Mouse (Mus musculus) hindbrain, embryonic 13.5 days (tissue): ENCODE data around the gene Mrpl33. TPM values are rescaled to one million over a fixed set of nuclear protein-coding genes. Genes with fewer than 3 reads are reported as not detected.
"Not testable (repeated sequence)": the region's sequence is repeated elsewhere in the genome, so short reads cannot be mapped to it uniquely, and the experiment has no call there.

Experiments used
- ATAC-seq: fragments of 200-750 bp; cut with Nextera tagmentation; 2 replicates; pipeline ENCODE4 v1.8.0; 2017; ENCODE audit warnings: moderate TSS enrichment; ENCODE audit not compliant: low FRiP score
- H3K27ac ChIP-seq: fragments of 300-500 bp; sonication (generic); 2 replicates; pipeline ENCODE4 v1.5.1; 2015; ENCODE audit warnings: inconsistent platforms, mild to moderate bottlenecking, moderate library complexity
- H3K27me3 ChIP-seq: fragments of 300-500 bp; sonication (generic); 2 replicates; pipeline ENCODE4 v1.6.1; 2015; ENCODE audit warnings: mild to moderate bottlenecking, inconsistent platforms
- H3K36me3 ChIP-seq: fragments of 300-500 bp; sonication (generic); 2 replicates; pipeline ENCODE4 v1.6.1; 2015; ENCODE audit warnings: mild to moderate bottlenecking, inconsistent platforms
- H3K4me1 ChIP-seq: fragments of 300-500 bp; sonication (generic); replicated peaks from 2 replicates; pipeline ENCODE4 v1.6.1; 2015; ENCODE audit warnings: inconsistent platforms
- H3K4me2 ChIP-seq: fragments of 300-500 bp; sonication (generic); 2 replicates; pipeline ENCODE4 v1.6.1; 2015; ENCODE audit warnings: inconsistent platforms, mild to moderate bottlenecking, moderate library complexity
- H3K4me3 ChIP-seq: fragments of 300-500 bp; sonication (generic); 2 replicates; pipeline ENCODE4 v1.5.1; 2015; ENCODE audit warnings: mild to moderate bottlenecking, inconsistent platforms
- H3K9ac ChIP-seq: fragments of 300-500 bp; sonication (generic); 2 replicates; pipeline ENCODE4 v1.6.1; 2015; ENCODE audit warnings: mild to moderate bottlenecking, inconsistent platforms
- H3K9me3 ChIP-seq: fragments of 300-500 bp; sonication (generic); 2 replicates; pipeline ENCODE4 v1.6.1; 2016; ENCODE audit warnings: inconsistent platforms
- WGBS: fragments of 180-500 bp; shearing (Covaris S2); methylation state at CpG from one replicate; pipeline ENCODE4 v1.1.7; 2015; 5-methylcytosine and 5-hydroxymethylcytosine counted together
- polyA plus RNA-seq: library from polyadenylated mRNA; unstranded; fragments of >200 nt; fragmentation: Nextera tagmentation; extraction: Ambion mirVana; gene quantifications from 2 replicates; pipeline ENCODE4 v1.2.1, GENCODE M21; 2015

The Mrpl33 gene
- polyA plus RNA-seq, 1 experiment from 2014 or later, result 197 TPM

DNA sequence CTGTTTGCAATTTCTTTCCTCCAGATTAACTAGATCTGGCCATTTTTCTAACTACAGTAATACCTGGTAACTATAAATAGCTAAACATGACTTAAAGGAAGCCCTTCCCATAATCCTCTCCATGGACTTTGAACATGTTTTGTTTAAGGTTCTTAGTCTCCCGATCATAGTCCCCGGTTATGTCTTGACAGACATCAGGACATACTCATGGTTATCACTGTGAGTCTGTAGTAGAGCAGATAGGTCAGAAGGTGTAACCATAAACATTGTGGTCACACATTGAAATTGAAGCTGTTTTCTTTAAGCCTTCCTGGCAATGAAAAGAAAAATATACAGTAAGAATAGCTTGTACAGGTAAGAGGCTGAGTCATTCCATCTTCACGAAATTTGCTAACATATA, 23.0 kb upstream of the Mrpl33 start:
- WGBS, result 95% methylated on average over 3 of the region's 3 CpGs
- H3K36me3 ChIP-seq, result peaks cover 4% of the 10 kb centered on the region; the same call in 1 of the 2 replicates
- H3K9me3 ChIP-seq, result no peaks in the 10 kb centered on the region
- H3K4me2 ChIP-seq, result no peak overlapping the region
- peaks cover 9% of the 10 kb centered on the region; the same call in 1 of the 2 replicates for H3K4me1 ChIP-seq
- H3K4me3 ChIP-seq, result no peak overlapping the region
- ATAC-seq, result no peak
- no peak overlapping the region for H3K9ac ChIP-seq
- H3K27me3 ChIP-seq, result no peaks in the 10 kb centered on the region
- H3K27ac ChIP-seq, result no peak overlapping the region

DNA sequence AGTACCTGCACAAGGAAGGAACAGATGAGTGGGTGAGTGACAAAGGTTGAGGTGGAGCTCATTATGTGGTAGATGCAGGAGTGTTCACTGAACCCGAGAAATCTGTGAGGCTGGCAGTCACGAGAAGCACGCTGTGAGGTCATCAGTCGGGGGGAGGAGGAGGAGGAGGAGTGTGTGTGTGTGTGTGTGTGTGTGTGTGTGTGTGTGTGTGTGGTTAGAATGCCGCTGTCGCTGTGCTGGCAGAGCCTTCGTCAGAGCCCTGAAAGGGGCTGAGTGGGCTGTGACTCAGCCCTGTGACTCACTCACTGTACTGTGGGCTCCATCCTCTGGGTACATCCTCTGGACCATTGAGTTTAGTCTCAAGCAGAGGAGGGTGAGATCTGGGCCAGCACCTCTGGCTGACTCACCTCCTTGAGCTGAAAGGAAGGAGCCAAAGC, 20.2 kb upstream of the Mrpl33 start:
- Histone ChIP-seq H3K36me3 (no peaks in the 10 kb centered on the region), H3K9ac (no peak overlapping the region), H3K27ac (no peak overlapping the region), H3K27me3 (no peaks in the 10 kb centered on the region), H3K4me2 (no peak overlapping the region), H3K4me1 (0 out of 2 replicates have a peak, but pooled peaks cover 2% of the 10 kb centered on the region), H3K4me3 (no peak overlapping the region), H3K9me3 (no peaks in the 10 kb centered on the region)
- WGBS, result 49% methylated on average over 5 of the region's 7 CpGs
- ATAC-seq, result no peak

DNA sequence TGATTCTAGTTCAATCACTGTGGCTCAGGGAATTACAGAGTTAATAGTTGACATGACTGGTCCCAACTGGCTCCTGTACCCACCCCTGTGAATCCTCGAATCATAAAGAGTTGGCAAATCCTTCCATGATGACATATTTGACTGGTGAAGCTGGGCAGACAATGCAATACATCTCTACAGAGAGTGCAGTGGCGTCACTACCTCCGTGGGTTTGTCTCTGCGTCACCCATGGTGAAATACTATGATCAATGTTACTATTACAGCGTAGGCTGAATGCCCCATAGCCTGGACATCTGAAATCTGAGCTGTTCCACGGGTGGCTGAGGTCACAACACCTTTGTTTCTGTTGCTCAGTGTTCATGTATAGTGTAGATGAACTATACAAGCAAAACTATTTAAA, 15.5 kb upstream of the Mrpl33 start:
- no peak overlapping the region for H3K27ac ChIP-seq
- 0 out of 2 replicates have a peak, but pooled peaks cover 2% of the 10 kb centered on the region for H3K4me1 ChIP-seq
- H3K4me2 ChIP-seq, result no peak overlapping the region
- H3K36me3 ChIP-seq, result no peaks in the 10 kb centered on the region
- no peaks in the 10 kb centered on the region for H3K27me3 ChIP-seq
- H3K9ac ChIP-seq, result no peak overlapping the region
- WGBS, result 83% methylated on average over 6 of the region's 6 CpGs
- H3K9me3 ChIP-seq, result no peaks in the 10 kb centered on the region
- H3K4me3 ChIP-seq, result no peak overlapping the region
- ATAC-seq, result no peak

DNA sequence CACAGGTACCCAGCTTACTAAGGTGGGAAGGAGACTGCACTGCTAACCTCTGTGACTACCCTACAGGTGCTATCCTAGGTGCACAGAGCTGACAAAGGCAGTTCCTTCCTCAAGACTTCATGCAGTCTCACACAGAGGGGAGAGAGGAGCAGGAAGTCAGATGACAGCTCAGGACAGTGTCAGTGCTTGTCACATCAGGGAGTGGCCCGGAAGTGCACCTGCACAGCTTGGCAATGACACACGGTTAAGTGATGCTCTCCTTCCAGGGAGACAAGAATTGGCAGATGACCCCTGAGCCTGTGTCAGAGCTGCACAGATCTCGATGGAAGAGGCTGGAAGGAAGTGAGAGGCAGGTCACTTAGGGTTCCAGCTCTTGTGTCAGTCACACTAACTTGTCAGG, 14.8 kb upstream of the Mrpl33 start:
- no peak overlapping the region for H3K9ac ChIP-seq
- 76% methylated on average over 3 of the region's 3 CpGs for WGBS
- no peaks in the 10 kb centered on the region for H3K27me3 ChIP-seq
- no peaks in the 10 kb centered on the region for H3K4me1 ChIP-seq
- H3K4me3 ChIP-seq, result no peak overlapping the region
- H3K4me2 ChIP-seq, result no peak overlapping the region
- H3K36me3 ChIP-seq, result no peaks in the 10 kb centered on the region
- H3K27ac ChIP-seq, result no peak overlapping the region
- no peaks in the 10 kb centered on the region for H3K9me3 ChIP-seq
- ATAC-seq, result no peak

DNA sequence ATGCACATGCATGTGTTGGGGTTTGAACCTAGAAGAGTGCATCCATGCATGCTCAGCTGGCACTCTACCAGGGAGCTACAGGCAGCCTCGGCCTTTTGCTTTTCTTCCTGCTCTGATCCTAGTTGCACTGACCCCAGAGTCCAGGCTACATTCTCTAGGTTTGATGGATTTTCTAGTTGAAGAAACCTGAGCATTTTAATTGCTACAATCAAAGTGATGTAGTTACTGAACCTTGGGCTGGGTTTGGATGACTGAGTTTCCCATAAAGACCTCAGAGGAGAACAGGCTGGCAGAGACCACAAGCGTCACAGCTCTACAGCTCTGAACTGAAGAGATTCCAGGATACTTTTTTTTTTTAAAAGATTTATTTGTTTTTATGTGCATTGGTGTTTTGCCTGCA, 13.5 kb upstream of the Mrpl33 start:
- 87% methylated on average over 2 of the region's 2 CpGs for WGBS
- no peaks in the 10 kb centered on the region for H3K4me1 ChIP-seq
- H3K9ac ChIP-seq, result no peak overlapping the region
- H3K4me3 ChIP-seq, result no peak overlapping the region
- no peak overlapping the region for H3K27ac ChIP-seq
- no peak overlapping the region for H3K4me2 ChIP-seq
- no peaks in the 10 kb centered on the region for H3K27me3 ChIP-seq
- H3K36me3 ChIP-seq, result no peaks in the 10 kb centered on the region
- no peaks in the 10 kb centered on the region for H3K9me3 ChIP-seq
- ATAC-seq, result no peak

DNA sequence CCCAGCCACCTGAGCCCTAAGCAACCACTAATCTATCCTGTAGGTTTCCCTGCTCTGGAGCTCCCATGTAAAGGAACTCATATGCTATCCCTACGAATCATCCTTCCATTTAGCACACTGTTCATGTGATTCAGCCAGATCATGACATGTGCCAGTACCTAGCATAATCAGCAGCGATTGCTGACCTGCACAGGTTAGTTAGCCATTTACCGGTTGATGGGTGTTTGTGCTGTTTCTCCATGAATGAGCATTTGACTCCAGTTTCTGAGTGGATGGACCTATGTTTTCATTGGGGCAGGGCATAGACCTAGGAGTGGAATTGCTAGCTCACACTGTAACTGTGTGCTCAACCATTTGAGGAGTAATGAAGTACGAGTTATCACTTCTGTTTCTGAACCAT, 11.2 kb upstream of the Mrpl33 start:
- no peaks in the 10 kb centered on the region for H3K27me3 ChIP-seq

DNA sequence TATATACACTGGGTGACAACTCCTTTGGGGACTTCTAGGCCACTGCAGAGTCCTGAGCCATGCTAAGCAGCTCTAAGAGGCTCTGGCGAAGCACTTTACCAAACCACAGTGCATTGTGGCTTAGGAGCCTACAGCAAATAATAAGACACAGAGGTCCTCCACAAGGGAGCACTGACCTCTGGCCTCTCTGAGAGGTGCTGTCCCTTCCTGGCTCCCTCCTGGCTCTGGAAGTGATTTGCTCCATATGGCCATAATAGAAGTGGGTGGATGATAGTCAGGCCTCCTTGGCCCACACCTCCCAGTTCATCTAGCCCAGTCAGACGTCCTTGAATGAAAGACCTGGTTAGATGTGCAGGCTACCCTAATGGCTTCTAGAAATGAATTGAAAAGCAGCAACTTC, 8.7 kb upstream of the Mrpl33 start:
- ATAC-seq, result no peak
- no peaks in the 10 kb centered on the region for H3K36me3 ChIP-seq
- H3K9ac ChIP-seq, result no peak overlapping the region
- no peak overlapping the region for H3K27ac ChIP-seq
- no peaks in the 10 kb centered on the region for H3K27me3 ChIP-seq
- WGBS, result 74% methylated on average over 2 of the region's 2 CpGs
- no peaks in the 10 kb centered on the region for H3K4me1 ChIP-seq
- no peak overlapping the region for H3K4me3 ChIP-seq
- H3K9me3 ChIP-seq, result no peaks in the 10 kb centered on the region
- H3K4me2 ChIP-seq, result no peak overlapping the region

More for the DNA sequence above, 11.2 kb upstream of the Mrpl33 start:
- Histone ChIP-seq H3K4me1 (no peaks in the 10 kb centered on the region), H3K9me3 (no peaks in the 10 kb centered on the region), H3K4me3 (no peak overlapping the region), H3K9ac (no peak overlapping the region), H3K27ac (no peak overlapping the region), H3K36me3 (no peaks in the 10 kb centered on the region), H3K4me2 (no peak overlapping the region)
- no peak for ATAC-seq
- WGBS, result 91% methylated on average over 4 of the region's 4 CpGs

DNA sequence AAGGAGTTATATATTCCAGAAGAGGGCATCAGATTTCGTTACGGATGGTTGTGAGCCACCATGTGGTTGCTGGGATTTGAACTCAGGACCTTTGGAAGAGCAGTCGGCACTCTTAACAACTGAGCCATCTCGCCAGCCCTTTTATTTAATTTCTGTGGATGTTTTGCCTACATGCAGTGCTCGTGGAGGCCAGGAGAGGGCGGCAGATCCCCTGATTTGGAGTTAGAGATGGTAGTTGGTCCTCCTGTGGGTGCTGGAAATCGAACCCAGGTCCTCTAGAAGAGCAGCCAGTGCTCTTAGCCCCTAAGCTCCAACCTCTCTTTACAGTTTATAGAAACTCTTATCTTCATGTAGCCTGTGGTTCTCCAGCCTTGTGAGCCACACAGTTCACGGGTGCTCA, 8.1 kb upstream of the Mrpl33 start:
- not testable (repeated sequence) for H3K4me2 ChIP-seq, H3K27ac ChIP-seq, H3K4me1 ChIP-seq, H3K9me3 ChIP-seq, ATAC-seq, H3K27me3 ChIP-seq, H3K36me3 ChIP-seq, H3K4me3 ChIP-seq, H3K9ac ChIP-seq
- WGBS, result 79% methylated on average over 8 of the region's 8 CpGs

DNA sequence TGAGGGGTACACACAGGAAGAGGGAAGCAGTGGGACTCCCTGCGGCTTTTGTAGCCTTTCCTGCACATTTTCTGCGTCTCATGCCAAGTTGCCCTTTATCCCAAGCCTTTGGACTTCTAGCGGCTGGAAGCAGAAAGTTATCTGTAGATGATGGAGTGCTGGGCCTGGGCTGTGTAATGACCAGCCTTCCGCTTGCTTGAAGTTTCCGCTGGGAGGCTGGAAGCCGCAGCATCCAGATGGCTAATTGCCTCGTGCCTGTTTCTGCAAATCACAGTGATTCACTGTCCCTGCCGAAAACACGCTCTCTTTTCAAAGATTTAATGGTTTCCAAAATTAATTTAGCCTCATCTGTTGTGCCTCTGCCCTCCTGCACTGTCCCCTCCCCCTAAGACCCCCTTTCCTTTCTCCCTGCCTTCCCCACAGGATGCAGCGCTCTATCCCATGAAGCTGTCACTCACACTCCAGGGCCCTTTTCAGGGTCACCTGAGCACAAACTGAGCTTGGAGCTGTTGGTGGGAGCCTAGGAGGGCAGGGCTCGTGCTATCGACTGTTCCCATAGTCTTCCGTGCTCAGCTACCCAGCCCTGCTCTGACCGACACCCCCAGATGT, 6.9 kb upstream of the Mrpl33 start:
- H3K9me3 ChIP-seq, result no peaks in the 10 kb centered on the region
- no peaks in the 10 kb centered on the region for H3K36me3 ChIP-seq
- no peaks in the 10 kb centered on the region for H3K4me1 ChIP-seq
- no peak overlapping the region for H3K4me3 ChIP-seq
- ATAC-seq, result no peak
- WGBS, result 64% methylated on average over 14 of the region's 14 CpGs
- no peak overlapping the region for H3K27ac ChIP-seq
- no peak overlapping the region for H3K4me2 ChIP-seq
- H3K27me3 ChIP-seq, result no peaks in the 10 kb centered on the region
- H3K9ac ChIP-seq, result no peak overlapping the region

DNA sequence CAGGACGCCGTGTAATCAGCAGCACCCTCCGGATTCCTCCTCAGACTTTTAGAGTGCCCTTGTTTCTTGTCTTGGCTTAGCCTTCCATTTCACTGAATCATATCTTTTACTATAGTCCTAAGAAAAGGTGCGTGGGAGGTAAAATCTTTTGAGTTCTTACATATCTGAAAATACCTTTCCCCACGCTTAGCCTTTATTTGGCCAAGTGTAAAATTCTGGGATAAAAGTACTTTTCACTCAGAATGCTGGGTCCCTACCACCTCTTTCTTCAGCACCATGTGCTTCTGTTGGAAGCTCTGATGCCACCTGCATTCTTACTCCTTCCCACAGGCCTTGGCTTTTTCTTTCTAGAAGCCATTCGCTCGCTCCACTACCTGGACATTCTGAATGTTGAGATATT, 5.6 kb upstream of the Mrpl33 start:
- Histone ChIP-seq H3K4me1 (peaks cover 3% of the 10 kb centered on the region), H3K9me3 (no peaks in the 10 kb centered on the region), H3K27ac (no peak overlapping the region), H3K9ac (no peak overlapping the region), H3K4me2 (no peak overlapping the region), H3K27me3 (peaks cover 7% of the 10 kb centered on the region; the same call in 1 of the 2 replicates), H3K36me3 (no peaks in the 10 kb centered on the region), H3K4me3 (no peak overlapping the region)
- ATAC-seq, result no peak
- 90% methylated on average over 7 of the region's 7 CpGs for WGBS

DNA sequence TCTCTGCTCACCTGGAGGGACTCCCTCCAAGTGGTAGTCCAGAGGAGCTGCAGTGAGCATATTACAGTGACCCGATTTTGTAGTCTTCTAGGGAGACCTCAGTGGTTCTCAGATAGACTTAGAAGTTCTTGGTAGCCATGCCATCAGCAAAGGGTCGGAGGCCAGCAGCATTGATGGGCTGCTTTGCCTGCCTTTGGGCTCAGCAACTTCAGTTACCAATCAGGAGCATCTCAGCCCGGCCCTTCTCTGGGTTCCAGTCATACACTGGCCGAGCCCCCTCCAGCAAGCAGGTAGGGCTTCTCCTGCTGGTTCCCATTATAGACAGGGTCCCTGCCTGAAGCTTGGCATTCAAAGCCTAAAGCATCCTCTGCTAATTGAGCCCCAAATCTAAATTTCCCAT, 867 bp upstream of the Mrpl33 start:
- H3K36me3 ChIP-seq, result no peaks in the 10 kb centered on the region
- no peak overlapping the region for H3K4me3 ChIP-seq
- no peaks in the 10 kb centered on the region for H3K9me3 ChIP-seq
- WGBS, result 59% methylated on average over 4 of the region's 4 CpGs
- H3K4me1 ChIP-seq, result peaks cover 12% of the 10 kb centered on the region
- no peak overlapping the region; the same call in 1 of the 2 replicates for H3K4me2 ChIP-seq
- no peak for ATAC-seq
- H3K27ac ChIP-seq, result no peak overlapping the region
- no peak overlapping the region for H3K9ac ChIP-seq
- peaks cover 20% of the 10 kb centered on the region for H3K27me3 ChIP-seq

DNA sequence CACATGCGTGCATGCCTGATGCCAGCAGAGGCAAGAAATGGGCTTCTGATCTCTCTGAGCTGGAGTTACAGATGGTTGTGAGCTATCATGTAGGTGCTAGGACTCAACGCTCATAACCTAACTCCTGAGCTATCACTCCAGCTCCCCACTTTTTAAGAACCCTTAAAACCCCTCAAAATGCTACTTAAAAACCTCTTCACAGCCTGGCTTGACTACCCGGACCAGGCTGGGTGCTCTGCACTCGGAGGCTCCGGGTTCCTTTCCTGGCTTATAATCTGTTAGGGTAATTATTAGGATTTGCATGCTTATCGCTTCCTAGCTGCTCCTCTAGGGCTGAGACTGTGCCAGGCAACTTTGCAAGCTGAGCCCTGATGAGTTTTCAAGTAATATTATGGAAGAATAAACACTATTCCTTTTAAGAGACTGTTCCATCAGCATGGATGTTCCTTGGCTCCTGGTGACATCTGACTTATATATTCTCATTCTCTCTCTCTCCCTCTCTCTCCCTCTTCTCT, 752 bp downstream of the Mrpl33 start:
- Histone ChIP-seq H3K4me2 (peak overlapping the region; percentile 59), H3K36me3 (no peaks in the 10 kb centered on the region), H3K27me3 (peaks cover 20% of the 10 kb centered on the region), H3K4me1 (peaks cover 12% of the 10 kb centered on the region), H3K9me3 (no peaks in the 10 kb centered on the region), H3K9ac (no peak overlapping the region), H3K27ac (no peak overlapping the region), H3K4me3 (no peak overlapping the region)
- ATAC-seq, result no peak
- 87% methylated on average over 6 of the region's 6 CpGs for WGBS

DNA sequence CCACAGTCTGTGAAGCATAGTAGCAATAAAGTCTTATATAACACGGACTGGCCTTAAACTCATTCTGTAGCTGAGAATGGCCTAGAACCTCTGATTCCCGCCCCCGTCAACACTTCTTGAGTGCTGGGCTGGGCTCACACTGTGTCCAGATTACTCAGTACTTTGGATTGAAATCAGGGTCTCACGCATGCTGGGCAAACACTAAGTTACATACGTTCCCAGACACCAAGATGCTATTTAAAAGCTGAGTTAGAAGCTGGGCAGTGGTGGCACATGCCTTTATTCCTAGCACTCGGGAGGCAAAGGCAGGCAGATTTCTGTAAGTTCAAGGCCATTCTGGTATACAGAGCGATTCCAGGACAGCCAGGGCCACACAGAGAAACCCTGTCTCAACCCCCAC, 1.4 kb downstream of the Mrpl33 start:
- Histone ChIP-seq H3K36me3 (no peaks in the 10 kb centered on the region), H3K4me2 (no peak overlapping the region), H3K27ac (no peak overlapping the region), H3K27me3 (peaks cover 20% of the 10 kb centered on the region), H3K9me3 (no peaks in the 10 kb centered on the region), H3K4me3 (no peak overlapping the region), H3K4me1 (peaks cover 12% of the 10 kb centered on the region), H3K9ac (no peak overlapping the region)
- 80% methylated on average over 7 of the region's 7 CpGs for WGBS
- no peak for ATAC-seq
